In genomic region chr3:101274041-101274770, GRCm38 (mm10) we compare ENCODE assay signal across 9 mouse cellular contexts. TPM values are rescaled to one million over a fixed set of nuclear protein-coding genes. Genes with fewer than 3 reads are reported as not detected.
DNase-seq lines count a peak whose midpoint lies in the region; ATAC-seq and TF ChIP-seq lines count a peak whose summit lies in the region.
"Had no signal": no experiment of that assay in that cellular context is flagged by ENCODE, and none has a peak within 500 bp of the region (broad histone marks: within the 10 kb centered on the region; RNA-seq: fewer than 3 reads in every experiment).

No protein-coding gene starts in this region.

- H3K27me3 ChIP-seq in hindbrain, postnatal 0 days (ENCODE audit: insufficient read depth, low read length) = no peaks in the 10 kb centered on the region
- H3K27me3 ChIP-seq in hindbrain, embryonic 10.5 days (ENCODE audit: insufficient read depth, poor library complexity, severe bottlenecking) = no peaks in the 10 kb centered on the region
- H3K27me3 ChIP-seq in intestine, embryonic 16.5 days (replicated peaks; ENCODE audit: control insufficient read depth, insufficient read depth, low read length) = no peaks in the 10 kb centered on the region

- TF ChIP-seq CTCF in hindbrain, postnatal 0 days (IDR thresholded peaks at IDR 0.05; ENCODE audit: low read depth) = no peak

- H3K4me2 ChIP-seq in hindbrain, postnatal 0 days (ENCODE audit: low read depth, low read length) = no peak overlapping the region
- H3K4me2 ChIP-seq in intestine, embryonic 16.5 days (ENCODE audit: low read depth, low read length) = no peak overlapping the region

- no peaks in the 10 kb centered on the region for H3K9me3 ChIP-seq in hindbrain, postnatal 0 days (ENCODE audit: low read length)
- H3K9me3 ChIP-seq in hindbrain, embryonic 10.5 days = no peaks in the 10 kb centered on the region
- no peaks in the 10 kb centered on the region for H3K9me3 ChIP-seq in intestine, embryonic 16.5 days (ENCODE audit: control insufficient read depth, low read length)

- 72% methylated on average over 12 of the region's 12 CpGs for WGBS in hindbrain, postnatal 0 days
- WGBS in hindbrain, embryonic 10.5 days = 89% methylated on average over 12 of the region's 12 CpGs
- WGBS in intestine, embryonic 16.5 days = 86% methylated on average over 12 of the region's 12 CpGs

- intact Hi-C loops in heart, postnatal 25 days (cut with DNase I) = no loop called here

- peak; percentile 86 for ATAC-seq in hindbrain, postnatal 0 days
- no peak for ATAC-seq in intestine, embryonic 16.5 days

- H3K27ac ChIP-seq in hindbrain, postnatal 0 days = peak overlapping the region; percentile 55
- H3K27ac ChIP-seq in hindbrain, embryonic 10.5 days = no peak overlapping the region
- H3K27ac ChIP-seq in intestine, embryonic 16.5 days (ENCODE audit: low read length) = no peak overlapping the region

- no peaks in the 10 kb centered on the region for H3K36me3 ChIP-seq in hindbrain, postnatal 0 days (ENCODE audit: insufficient read depth, low read length)
- no peaks in the 10 kb centered on the region for H3K36me3 ChIP-seq in hindbrain, embryonic 10.5 days
- no peaks in the 10 kb centered on the region for H3K36me3 ChIP-seq in intestine, embryonic 16.5 days (ENCODE audit: control insufficient read depth, insufficient read depth, low read length)

- no peak overlapping the region for H3K9ac ChIP-seq in hindbrain, postnatal 0 days (replicated peaks; ENCODE audit: low read length)
- H3K9ac ChIP-seq in intestine, embryonic 16.5 days (ENCODE audit: low read depth, low read length) = no peak overlapping the region

- H3K4me1 ChIP-seq in hindbrain, postnatal 0 days (ENCODE audit: insufficient read depth, low read length) = no peaks in the 10 kb centered on the region
- 0 out of 2 replicates have a peak, but pooled peaks cover 8% of the 10 kb centered on the region for H3K4me1 ChIP-seq in hindbrain, embryonic 10.5 days (replicated peaks)
- H3K4me1 ChIP-seq in intestine, embryonic 16.5 days (ENCODE audit: control insufficient read depth, insufficient read depth, low read length) = no peaks in the 10 kb centered on the region

- DNase-seq in hindbrain, postnatal 0 days (ENCODE audit: low spot score) = peak; percentile 68
- DNase-seq in hindbrain, embryonic 10.5 days (ENCODE audit: low spot score) = no peak
- peak; percentile 23 for DNase-seq in thymus, postnatal 0 days (ENCODE audit: low spot score)
- no peak for DNase-seq in thymus, postnatal 25 days
- DNase-seq in heart, postnatal 25 days (ENCODE audit: low spot score) = peak; percentile 38
- no peak for DNase-seq in testis, postnatal 10 days (ENCODE audit: low spot score)

- H3K4me3 ChIP-seq in hindbrain, postnatal 0 days (ENCODE audit: low read length) = no peak overlapping the region
- H3K4me3 ChIP-seq in hindbrain, embryonic 10.5 days = no peak overlapping the region
- no peak overlapping the region for H3K4me3 ChIP-seq in intestine, embryonic 16.5 days (ENCODE audit: low read length)

RNA-seq across cellular contexts. Expression of gene Cd2, which starts 13.5 kb away (rescaled TPM):
- not detected in 2 replicates for total RNA-seq in hindbrain, postnatal 0 days (2014; rRNA removed)
- not detected in 2 replicates for polyA plus RNA-seq in hindbrain, postnatal 0 days (2015; fragmentation: Nextera tagmentation; extraction: Ambion mirVana)
- polyA plus RNA-seq in hindbrain, embryonic 10.5 days (2016; fragmentation: Nextera tagmentation; extraction: Ambion mirVana) = 0.21 and 0.35 TPM in 2 replicates
- polyA plus RNA-seq in thymus, postnatal 0 days (2015; fragmentation: Nextera tagmentation; extraction: Ambion mirVana) = 236 and 256 TPM in 2 replicates
- total RNA-seq in heart, postnatal 25 days (2021) = 1 to 10 TPM in 1 of 2 experiments, under 1 TPM in 1; 0.29 to 1.1 TPM
- polyA plus RNA-seq in intestine, embryonic 16.5 days (2015; fragmentation: Nextera tagmentation; extraction: Ambion mirVana) = 0.31 and 0.56 TPM in 2 replicates
- total RNA-seq: gastrocnemius, adult 8-10 months had no signal
- polyA plus RNA-seq: limb, embryonic 14.5 days had no signal

Comparison
In these comparisons a context has a peak if more than half of its experiments do, and no peak if none do; other contexts are left out.
1. DNase-seq: peak in hindbrain, postnatal 0 days (single experiment), thymus, postnatal 0 days (single experiment) and heart, postnatal 25 days (single experiment); none in hindbrain, embryonic 10.5 days (single experiment), thymus, postnatal 25 days (single experiment) and testis, postnatal 10 days (single experiment).
2. RNA of gene Cd2, which starts 13.5 kb away (polyA plus RNA-seq): 236 to 256 TPM in thymus, postnatal 0 days; 0.21 to 0.35 TPM in hindbrain, embryonic 10.5 days, 0.31 to 0.56 TPM in intestine, embryonic 16.5 days and not detected in hindbrain, postnatal 0 days; every median in the first group is over 100 times any median in the second.